Mouse (Mus musculus) neural tube, embryonic 11.5 days (tissue): ENCODE results near the gene Zfp839. TPM values are rescaled to one million over a fixed set of nuclear protein-coding genes. Genes with fewer than 3 reads are reported as not detected.
A peak's percentile ranks its signal among the peaks of the same experiment; 100 is the strongest.

Experiments
- ATAC-seq: fragments of 200-750 bp; cut with Nextera tagmentation; 2 replicates; pipeline ENCODE4 v1.8.0; 2017; ENCODE audit warnings: moderate number of reproducible peaks, mild to moderate bottlenecking, moderate TSS enrichment, moderate library complexity; ENCODE audit not compliant: insufficient read depth, low FRiP score, low TSS enrichment
- DNase-seq: peaks from one replicate; pipeline ENCODE4 v3.0.0-alpha.2; 2015; ENCODE audit warnings: low spot score
- H3K27ac ChIP-seq: fragments of 300-500 bp; sonication (generic); 2 replicates; pipeline ENCODE4 v1.5.1; 2014; ENCODE audit warnings: low read depth, mild to moderate bottlenecking, low read length
- H3K27me3 ChIP-seq: fragments of 300-500 bp; sonication (generic); 2 replicates; pipeline ENCODE4 v1.6.1; 2014; ENCODE audit warnings: mild to moderate bottlenecking, low read length, mixed read lengths; ENCODE audit not compliant: control insufficient read depth, insufficient read depth
- H3K36me3 ChIP-seq: fragments of 300-500 bp; sonication (generic); 2 replicates; pipeline ENCODE4 v1.6.1; 2014; ENCODE audit warnings: mild to moderate bottlenecking, low read length, moderate library complexity, mixed read lengths; ENCODE audit not compliant: control insufficient read depth, insufficient read depth
- H3K4me1 ChIP-seq: fragments of 300-500 bp; sonication (generic); 2 replicates; pipeline ENCODE4 v1.6.1; 2014; ENCODE audit warnings: low read length, mixed read lengths; ENCODE audit not compliant: control insufficient read depth, insufficient read depth
- H3K4me2 ChIP-seq: fragments of 300-500 bp; sonication (generic); 2 replicates; pipeline ENCODE4 v1.6.1; 2014; ENCODE audit warnings: low read depth, mild to moderate bottlenecking, moderate library complexity
- H3K4me3 ChIP-seq: fragments of 300-500 bp; sonication (generic); 2 replicates; pipeline ENCODE4 v1.5.1; 2014; ENCODE audit warnings: low read depth, low read length
- H3K9ac ChIP-seq: fragments of 300-500 bp; sonication (generic); 2 replicates; pipeline ENCODE4 v1.6.1; 2014; ENCODE audit warnings: mild to moderate bottlenecking, low read length
- H3K9me3 ChIP-seq: fragments of 300-500 bp; sonication (generic); 2 replicates; pipeline ENCODE4 v1.6.1; 2016; ENCODE audit warnings: low read length; ENCODE audit not compliant: control insufficient read depth
- WGBS: fragments of 180-500 bp; shearing (Covaris S2); extraction: QIAGEN DNeasy Blood & Tissue Kit; methylation state at CpG from one replicate; pipeline ENCODE4 v1.1.7; 2014; 5-methylcytosine and 5-hydroxymethylcytosine counted together
- polyA plus RNA-seq: library from polyadenylated mRNA; unstranded; fragments of >200 nt; fragmentation: Nextera tagmentation; extraction: Ambion mirVana; gene quantifications from 2 replicates; pipeline ENCODE4 v1.2.1, GENCODE M21; 2014

Gene Zfp839
- 3.0 and 3.7 TPM in 2 replicates for polyA plus RNA-seq

GRCm38 (mm10) chr12:110850010-110850928 is at the start of gene Zfp839:
Zfp839 (plus strand) TSS chr12:110850253.
- DNase-seq (peak; percentile 83), ATAC-seq (peak; percentile 75)
- H3K27ac ChIP-seq = 0 out of 2 replicates have a peak within 1 kb of the TSS, but pooled peaks have one; percentile 23

GRCm38 (mm10) chr12:110801876-110802464 is 48.1 kb upstream of the Zfp839 start:
- no peak overlapping the region for H3K9ac ChIP-seq
- no peak overlapping the region for H3K4me2 ChIP-seq
- no peaks in the 10 kb centered on the region for H3K36me3 ChIP-seq
- no peaks in the 10 kb centered on the region for H3K27me3 ChIP-seq
- DNase-seq (no peak), ATAC-seq (no peak)
- H3K9me3 ChIP-seq = no peaks in the 10 kb centered on the region
- H3K27ac ChIP-seq = no peak overlapping the region
- 81% methylated on average over 10 of the region's 10 CpGs for WGBS
- no peaks in the 10 kb centered on the region; the same call in 1 of the 2 replicates for H3K4me1 ChIP-seq
- no peak overlapping the region for H3K4me3 ChIP-seq

More at GRCm38 (mm10) chr12:110850010-110850928, at the start of gene Zfp839:
- H3K9me3 ChIP-seq = no peaks in the 10 kb centered on the region
- WGBS = under 1% methylated on average over 78 of the region's 89 CpGs
- no peaks in the 10 kb centered on the region for H3K36me3 ChIP-seq
- peak within 1 kb of the TSS; percentile 90 for H3K9ac ChIP-seq
- peak within 1 kb of the TSS; percentile 50 for H3K4me2 ChIP-seq
- H3K4me3 ChIP-seq = peak within 1 kb of the TSS; percentile 87
- 0 out of 2 replicates have a peak, but pooled peaks cover 3% of the 10 kb centered on the region for H3K27me3 ChIP-seq
- H3K4me1 ChIP-seq = peaks cover 12% of the 10 kb centered on the region

- Histone ChIP-seq H3K4me3 (no peak overlapping the region), H3K9me3 (no peaks in the 10 kb centered on the region), H3K27me3 (no peaks in the 10 kb centered on the region), H3K27ac (no peak overlapping the region), H3K9ac (no peak overlapping the region; the same call in 1 of the 2 replicates), H3K36me3 (no peaks in the 10 kb centered on the region), H3K4me1 (no peaks in the 10 kb centered on the region; the same call in 1 of the 2 replicates), H3K4me2 (no peak overlapping the region)
- no peak for DNase-seq
- WGBS = 89% methylated on average over 5 of the region's 5 CpGs
- no peak for ATAC-seq
These were observed 47.3 kb upstream of the Zfp839 start for GRCm38 (mm10) chr12:110802674-110803297.

GRCm38 (mm10) chr12:110804261-110804660 is 45.8 kb upstream of the Zfp839 start:
- no peak overlapping the region for H3K4me2 ChIP-seq
- no peaks in the 10 kb centered on the region for H3K36me3 ChIP-seq
- DNase-seq (peak; percentile 42), ATAC-seq (no peak)
- no peak overlapping the region for H3K27ac ChIP-seq
- WGBS = 47% methylated on average over 10 of the region's 10 CpGs
- H3K4me1 ChIP-seq = no peaks in the 10 kb centered on the region; the same call in 1 of the 2 replicates
- no peaks in the 10 kb centered on the region for H3K27me3 ChIP-seq
- H3K9ac ChIP-seq = no peak overlapping the region
- H3K9me3 ChIP-seq = no peaks in the 10 kb centered on the region
- H3K4me3 ChIP-seq = no peak overlapping the region

GRCm38 (mm10) chr12:110806301-110806970 is 43.6 kb upstream of the Zfp839 start:
- H3K9ac ChIP-seq = no peak overlapping the region
- H3K27ac ChIP-seq = no peak overlapping the region
- H3K36me3 ChIP-seq = no peaks in the 10 kb centered on the region
- no peak for DNase-seq
- 78% methylated on average over 3 of the region's 3 CpGs for WGBS
- H3K4me1 ChIP-seq = no peaks in the 10 kb centered on the region; the same call in 1 of the 2 replicates
- ATAC-seq = no peak
- no peaks in the 10 kb centered on the region for H3K9me3 ChIP-seq
- H3K27me3 ChIP-seq = no peaks in the 10 kb centered on the region
- H3K4me3 ChIP-seq = no peak overlapping the region
- no peak overlapping the region for H3K4me2 ChIP-seq

- no peak overlapping the region for H3K27ac ChIP-seq
- no peak overlapping the region for H3K9ac ChIP-seq
- DNase-seq (no peak), ATAC-seq (no peak)
- H3K36me3 ChIP-seq = peaks cover 2% of the 10 kb centered on the region; the same call in 1 of the 2 replicates
- H3K9me3 ChIP-seq = no peaks in the 10 kb centered on the region
- no peak overlapping the region for H3K4me3 ChIP-seq
- WGBS = 30% methylated on average over 10 of the region's 10 CpGs
- no peak overlapping the region for H3K4me2 ChIP-seq
- no peaks in the 10 kb centered on the region for H3K4me1 ChIP-seq
- H3K27me3 ChIP-seq = no peaks in the 10 kb centered on the region
These were observed 41.6 kb upstream of the Zfp839 start for GRCm38 (mm10) chr12:110808430-110808829.

- no peaks in the 10 kb centered on the region for H3K27me3 ChIP-seq
- H3K9ac ChIP-seq = no peak overlapping the region; the same call in 1 of the 2 replicates
- no peaks in the 10 kb centered on the region for H3K9me3 ChIP-seq
- ATAC-seq (no peak), DNase-seq (no peak)
- H3K4me3 ChIP-seq = no peak overlapping the region
- H3K27ac ChIP-seq = no peak overlapping the region
- no peaks in the 10 kb centered on the region for H3K4me1 ChIP-seq
- 75% methylated on average over 5 of the region's 5 CpGs for WGBS
- peaks cover 2% of the 10 kb centered on the region; the same call in 1 of the 2 replicates for H3K36me3 ChIP-seq
- no peak overlapping the region for H3K4me2 ChIP-seq
These were observed 41.2 kb upstream of the Zfp839 start for GRCm38 (mm10) chr12:110808848-110809247.

GRCm38 (mm10) chr12:110813132-110813531 is 36.9 kb upstream of the Zfp839 start:
- 95% methylated on average over 9 of the region's 9 CpGs for WGBS
- no peak overlapping the region for H3K9ac ChIP-seq
- no peak overlapping the region for H3K27ac ChIP-seq
- peaks cover 2% of the 10 kb centered on the region; the same call in 1 of the 2 replicates for H3K36me3 ChIP-seq
- no peak overlapping the region for H3K4me3 ChIP-seq
- H3K27me3 ChIP-seq = no peaks in the 10 kb centered on the region
- no peaks in the 10 kb centered on the region for H3K9me3 ChIP-seq
- H3K4me2 ChIP-seq = no peak overlapping the region
- DNase-seq = no peak
- ATAC-seq = no peak
- no peaks in the 10 kb centered on the region for H3K4me1 ChIP-seq
